Mouse (Mus musculus) heart, adult 2 months (tissue): ENCODE measurements around the gene Gm17581.

Experiments
- CTCF ChIP-seq: fragments of 200-600 bp; IDR thresholded peaks from 2 replicates; pipeline ENCODE4 v1.8.1; 2022; ENCODE audit warnings: antibody characterized with exemption, mild to moderate bottlenecking, moderate library complexity
- EP300 ChIP-seq: fragments of 200-500 bp; IDR thresholded peaks from 2 replicates; pipeline ENCODE4 v1.6.1; 2011; ENCODE audit warnings: low read depth, low read length, control low read depth; ENCODE audit not compliant: insufficient read depth
- POLR2A ChIP-seq: fragments of 200-500 bp; IDR thresholded peaks from 2 replicates; pipeline ENCODE4 v1.6.1; 2011; ENCODE audit warnings: mild to moderate bottlenecking, low read depth, low read length, control low read depth; ENCODE audit not compliant: insufficient read depth

- TF ChIP-seq POLR2A (no peak), EP300 (no peak), CTCF (no peak)
Measured at GRCm38 (mm10) chr2:155774261-155774926, 38.7 kb upstream of the Gm17581 start.
